Mouse (Mus musculus) forebrain, embryonic 12.5 days (tissue): ENCODE data around the gene Reep1. TPM values are rescaled to one million over a fixed set of nuclear protein-coding genes. Genes with fewer than 3 reads are reported as not detected.

Experiments used
- ATAC-seq: fragments of 200-750 bp; cut with Nextera tagmentation; 2 replicates; pipeline ENCODE4 v1.8.0; 2017; ENCODE audit warnings: moderate TSS enrichment; ENCODE audit not compliant: low FRiP score
- H3K27ac ChIP-seq: fragments of 300-500 bp; sonication (generic); 2 replicates; pipeline ENCODE4 v1.5.1; 2016; ENCODE audit warnings: mild to moderate bottlenecking
- H3K27me3 ChIP-seq: fragments of 300-500 bp; sonication (generic); 2 replicates; pipeline ENCODE4 v1.6.1; 2016; ENCODE audit warnings: mild to moderate bottlenecking
- H3K36me3 ChIP-seq: fragments of 300-500 bp; sonication (generic); replicated peaks from 2 replicates; pipeline ENCODE4 v1.6.1; 2016; ENCODE audit warnings: mild to moderate bottlenecking
- H3K4me1 ChIP-seq: fragments of 300-500 bp; sonication (generic); 2 replicates; pipeline ENCODE4 v1.6.1; 2016
- H3K4me2 ChIP-seq: fragments of 300-500 bp; sonication (generic); 2 replicates; pipeline ENCODE4 v1.6.1; 2016; ENCODE audit warnings: mild to moderate bottlenecking, moderate library complexity
- H3K4me3 ChIP-seq: fragments of 300-500 bp; sonication (generic); replicated peaks from 2 replicates; pipeline ENCODE4 v1.5.1; 2016; ENCODE audit warnings: mild to moderate bottlenecking
- H3K9ac ChIP-seq: fragments of 300-500 bp; sonication (generic); 2 replicates; pipeline ENCODE4 v1.6.1; 2016; ENCODE audit warnings: mild to moderate bottlenecking
- H3K9me3 ChIP-seq: fragments of 300-500 bp; sonication (generic); 2 replicates; pipeline ENCODE4 v1.6.1; 2016
- WGBS: fragments of 180-500 bp; shearing (Covaris S2); methylation state at CpG from one replicate; pipeline ENCODE4 v1.1.7; 2016; 5-methylcytosine and 5-hydroxymethylcytosine counted together
- polyA plus RNA-seq: library from polyadenylated mRNA; unstranded; fragments of >200 nt; fragmentation: Nextera tagmentation; extraction: Ambion mirVana; gene quantifications from 2 replicates; pipeline ENCODE4 v1.2.1, GENCODE M21; 2016

The Reep1 gene
- polyA plus RNA-seq, 1 experiment from 2014 or later: 73.5 TPM

- Histone ChIP-seq H3K4me1 (no peaks in the 10 kb centered on the region), H3K4me3 (no peak overlapping the region), H3K27me3 (no peaks in the 10 kb centered on the region), H3K9me3 (no peaks in the 10 kb centered on the region), H3K9ac (no peak overlapping the region), H3K4me2 (no peak overlapping the region), H3K27ac (no peak overlapping the region), H3K36me3 (no peaks in the 10 kb centered on the region; the same call in none of the 2 replicates)
- 67% methylated on average over 7 of the region's 7 CpGs for WGBS
- ATAC-seq: no peak
Measured at GRCm38 (mm10) chr6:71801011-71801713, 93.8 kb downstream of the Reep1 start.

GRCm38 (mm10) chr6:71801714-71802094 lies 94.3 kb downstream of the Reep1 start:
- Histone ChIP-seq H3K27ac (no peak overlapping the region), H3K36me3 (no peaks in the 10 kb centered on the region; the same call in 1 of the 2 replicates), H3K4me2 (no peak overlapping the region), H3K4me1 (no peaks in the 10 kb centered on the region), H3K9ac (no peak overlapping the region), H3K4me3 (no peak overlapping the region), H3K9me3 (no peaks in the 10 kb centered on the region), H3K27me3 (no peaks in the 10 kb centered on the region)
- WGBS: 78% methylated on average over 10 of the region's 10 CpGs
- no peak for ATAC-seq

- WGBS: 93% methylated on average over 1 of the region's 1 CpGs
- no peak overlapping the region for H3K4me2 ChIP-seq
- peak overlapping the region; percentile 22; the same call in 1 of the 2 replicates for H3K27ac ChIP-seq
- H3K27me3 ChIP-seq: no peaks in the 10 kb centered on the region
- H3K9me3 ChIP-seq: no peaks in the 10 kb centered on the region
- no peak overlapping the region for H3K4me3 ChIP-seq
- no peak overlapping the region for H3K9ac ChIP-seq
- peaks cover 3% of the 10 kb centered on the region for H3K36me3 ChIP-seq
- ATAC-seq: no peak
- no peaks in the 10 kb centered on the region for H3K4me1 ChIP-seq
Measured at GRCm38 (mm10) chr6:71803609-71804008, 96.2 kb downstream of the Reep1 start.

GRCm38 (mm10) chr6:71804061-71804829 lies 96.9 kb downstream of the Reep1 start:
- peak overlapping the region; percentile 22; the same call in 1 of the 2 replicates for H3K27ac ChIP-seq
- H3K36me3 ChIP-seq: peaks cover 9% of the 10 kb centered on the region
- H3K4me1 ChIP-seq: no peaks in the 10 kb centered on the region
- ATAC-seq: peak; percentile 89
- no peaks in the 10 kb centered on the region for H3K27me3 ChIP-seq
- WGBS: 30% methylated on average over 12 of the region's 12 CpGs
- no peak overlapping the region for H3K4me3 ChIP-seq
- no peak overlapping the region for H3K9ac ChIP-seq
- no peaks in the 10 kb centered on the region for H3K9me3 ChIP-seq
- H3K4me2 ChIP-seq: no peak overlapping the region

GRCm38 (mm10) chr6:71806713-71807112 lies 99.4 kb downstream of the Reep1 start:
- Histone ChIP-seq H3K9ac (no peak overlapping the region), H3K36me3 (peaks cover 18% of the 10 kb centered on the region), H3K4me3 (no peak overlapping the region), H3K4me1 (no peaks in the 10 kb centered on the region), H3K4me2 (no peak overlapping the region), H3K27me3 (no peaks in the 10 kb centered on the region), H3K9me3 (no peaks in the 10 kb centered on the region), H3K27ac (no peak overlapping the region)
- no peak for ATAC-seq
- 88% methylated on average over 1 of the region's 1 CpGs for WGBS

GRCm38 (mm10) chr6:71809890-71810289 lies 102.5 kb downstream of the Reep1 start:
- no peak for ATAC-seq
- Histone ChIP-seq H3K27ac (no peak overlapping the region), H3K4me1 (no peaks in the 10 kb centered on the region), H3K27me3 (no peaks in the 10 kb centered on the region), H3K36me3 (peaks cover 29% of the 10 kb centered on the region), H3K4me3 (no peak overlapping the region), H3K9ac (no peak overlapping the region), H3K9me3 (no peaks in the 10 kb centered on the region), H3K4me2 (no peak overlapping the region)
- 97% methylated on average over 9 of the region's 9 CpGs for WGBS

GRCm38 (mm10) chr6:71812820-71813219 lies 105.5 kb downstream of the Reep1 start:
- Histone ChIP-seq H3K9me3 (no peaks in the 10 kb centered on the region), H3K4me3 (no peak overlapping the region), H3K36me3 (peaks cover 56% of the 10 kb centered on the region), H3K27me3 (no peaks in the 10 kb centered on the region), H3K9ac (no peak overlapping the region), H3K27ac (no peak overlapping the region), H3K4me2 (no peak overlapping the region), H3K4me1 (no peaks in the 10 kb centered on the region)
- ATAC-seq: no peak
- WGBS: 87% methylated on average over 2 of the region's 2 CpGs

GRCm38 (mm10) chr6:71819764-71820292 lies 112.5 kb downstream of the Reep1 start:
- WGBS: 88% methylated on average over 5 of the region's 5 CpGs

GRCm38 (mm10) chr6:71823085-71823484 lies 115.7 kb downstream of the Reep1 start:
- peak overlapping the region; percentile 58 for H3K9ac ChIP-seq
- H3K36me3 ChIP-seq: peaks cover 8% of the 10 kb centered on the region
- 1% methylated on average over 7 of the region's 7 CpGs for WGBS
- no peaks in the 10 kb centered on the region for H3K27me3 ChIP-seq
- H3K27ac ChIP-seq: 0 out of 2 replicates have a peak overlapping the region, but pooled peaks have one; percentile 38
- H3K4me2 ChIP-seq: peak overlapping the region; percentile 69
- ATAC-seq: peak; percentile 49; the same call in 1 of the 2 replicates
- H3K4me3 ChIP-seq: peak overlapping the region; percentile 67
- no peaks in the 10 kb centered on the region for H3K9me3 ChIP-seq
- peaks cover 8% of the 10 kb centered on the region for H3K4me1 ChIP-seq

More at GRCm38 (mm10) chr6:71819764-71820292, 112.5 kb downstream of the Reep1 start:
- Histone ChIP-seq H3K4me1 (peaks cover 8% of the 10 kb centered on the region), H3K4me3 (no peak overlapping the region), H3K27ac (no peak overlapping the region), H3K9me3 (no peaks in the 10 kb centered on the region), H3K4me2 (no peak overlapping the region), H3K9ac (no peak overlapping the region), H3K36me3 (peaks cover 38% of the 10 kb centered on the region), H3K27me3 (no peaks in the 10 kb centered on the region)
- ATAC-seq: no peak

- Histone ChIP-seq H3K9me3 (no peaks in the 10 kb centered on the region), H3K4me3 (peak overlapping the region; percentile 67), H3K27ac (0 out of 2 replicates have a peak overlapping the region, but pooled peaks have one; percentile 38), H3K36me3 (peaks cover 4% of the 10 kb centered on the region), H3K4me2 (peak overlapping the region; percentile 69), H3K9ac (peak overlapping the region; percentile 58), H3K27me3 (no peaks in the 10 kb centered on the region), H3K4me1 (peaks cover 8% of the 10 kb centered on the region)
- under 1% methylated on average over 19 of the region's 19 CpGs for WGBS
- ATAC-seq: peak; percentile 92
Measured at GRCm38 (mm10) chr6:71823488-71823887, 116.1 kb downstream of the Reep1 start.

- 39% methylated on average over 3 of the region's 3 CpGs for WGBS
- no peak overlapping the region for H3K27ac ChIP-seq
- peak overlapping the region; percentile 58; the same call in 1 of the 2 replicates for H3K9ac ChIP-seq
- peak overlapping the region; percentile 69 for H3K4me2 ChIP-seq
- peak; percentile 34; the same call in 1 of the 2 replicates for ATAC-seq
- peak overlapping the region; percentile 67 for H3K4me3 ChIP-seq
- H3K4me1 ChIP-seq: peaks cover 8% of the 10 kb centered on the region
- no peaks in the 10 kb centered on the region for H3K36me3 ChIP-seq
- H3K27me3 ChIP-seq: no peaks in the 10 kb centered on the region
- H3K9me3 ChIP-seq: no peaks in the 10 kb centered on the region
Measured at GRCm38 (mm10) chr6:71823961-71824360, 116.6 kb downstream of the Reep1 start.

- Histone ChIP-seq H3K36me3 (no peaks in the 10 kb centered on the region), H3K9ac (no peak within 1 kb of the TSS), H3K27ac (no peak within 1 kb of the TSS), H3K4me1 (peaks cover 11% of the 10 kb centered on the region), H3K4me3 (no peak within 1 kb of the TSS), H3K4me2 (no peak within 1 kb of the TSS), H3K9me3 (no peaks in the 10 kb centered on the region), H3K27me3 (no peaks in the 10 kb centered on the region)
- WGBS: 55% methylated on average over 1 of the region's 1 CpGs
- ATAC-seq: no peak
Measured at GRCm38 (mm10) chr6:71826869-71827268, 119.5 kb downstream of the Reep1 start, which contains the start of gene Mrpl35. TSS of gene Mrpl35 (minus strand) at chr6:71826969.
